Mouse (Mus musculus) MEL (cell line): ENCODE data around the gene Tmem266. TPM values are rescaled to one million over a fixed set of nuclear protein-coding genes. Genes with fewer than 3 reads are reported as not detected.

Experiments
- DNase-seq: peaks from one replicate; pipeline ENCODE4 v3.0.0; 2011; ENCODE audit warnings: low read depth, low spot score
- H3K27ac ChIP-seq: 2 replicates; pipeline ENCODE4 v1.5.1; 2012; ENCODE audit warnings: low read depth, mild to moderate bottlenecking, control low read depth, low read length, moderate library complexity; ENCODE audit not compliant: control insufficient read depth
- H3K27me3 ChIP-seq, 2 experiments: fragments of 150-350 bp in 1 of 2; sonication (generic) in 1 of 2; 2 replicates each; pipeline ENCODE4 v1.6.1; 2012; ENCODE audit warnings: low read length in 2 of 2, mild to moderate bottlenecking in 2 of 2, improper control_type of control experiment in 1 of 2, moderate library complexity in 1 of 2; ENCODE audit not compliant: insufficient read depth in 2 of 2, control insufficient read depth in 1 of 2
- H3K36me3 ChIP-seq, 2 experiments: 2 replicates each; pipeline ENCODE4 v1.6.1; 2012 to 2014; ENCODE audit warnings: low read length in 2 of 2, improper control_type of control experiment in 1 of 2, inconsistent platforms in 1 of 2, mild to moderate bottlenecking in 1 of 2; ENCODE audit not compliant: insufficient read depth in 2 of 2, control insufficient read depth in 1 of 2
- H3K4me1 ChIP-seq, 2 experiments: fragments of 150-350 bp in 1 of 2; sonication (generic) in 1 of 2; 2 replicates each; pipeline ENCODE4 v1.6.1; 2012; ENCODE audit warnings: low read length in 2 of 2, improper control_type of control experiment in 1 of 2, mild to moderate bottlenecking in 1 of 2; ENCODE audit not compliant: insufficient read depth in 2 of 2, control insufficient read depth in 1 of 2
- H3K4me3 ChIP-seq, 2 experiments: fragments of 150-350 bp in 1 of 2; sonication (generic) in 1 of 2; 2 replicates each; pipeline ENCODE4 v1.5.1; 2012; ENCODE audit warnings: low read depth in 2 of 2, low read length in 2 of 2, mild to moderate bottlenecking in 2 of 2, moderate library complexity in 2 of 2, control low read depth in 1 of 2, improper control_type of control experiment in 1 of 2; ENCODE audit not compliant: control insufficient read depth in 1 of 2, insufficient read depth in 1 of 2
- H3K79me2 ChIP-seq: 2 replicates; pipeline ENCODE4 v1.6.1; 2012; ENCODE audit warnings: mild to moderate bottlenecking, low read length, moderate library complexity; ENCODE audit not compliant: control insufficient read depth, poor library complexity, insufficient read depth
- H3K9ac ChIP-seq: 2 replicates; pipeline ENCODE4 v1.6.1; 2012; ENCODE audit warnings: low read depth, mild to moderate bottlenecking, control low read depth, low read length, moderate library complexity; ENCODE audit not compliant: control insufficient read depth, poor library complexity, severe bottlenecking
- H3K9me3 ChIP-seq: fragments of 150-350 bp; sonication (generic); replicated peaks from 2 replicates; pipeline ENCODE4 v1.6.1; 2012; ENCODE audit warnings: mild to moderate bottlenecking, low read length, improper control_type of control experiment, moderate library complexity; ENCODE audit not compliant: insufficient read depth
- CTCF ChIP-seq, 3 experiments: IDR thresholded peaks in 2 of 3; conservative IDR thresholded peaks in 1 of 3; 2 replicates each; pipeline ENCODE4 v1.5.1; 2011 to 2012; ENCODE audit warnings: low read length in 3 of 3, low read depth in 2 of 3, mild to moderate bottlenecking in 2 of 3, improper control_type of control experiment in 1 of 3, inconsistent platforms in 1 of 3, mixed read lengths in 1 of 3, moderate library complexity in 1 of 3; ENCODE audit not compliant: control insufficient read depth in 1 of 3, insufficient read depth in 1 of 3, poor library complexity in 1 of 3, severe bottlenecking in 1 of 3
- ELF1 ChIP-seq: IDR thresholded peaks from 2 replicates; pipeline ENCODE4 v1.6.1; 2014; ENCODE audit warnings: low read depth, mild to moderate bottlenecking, inconsistent platforms, low read length, improper control_type of control experiment, moderate library complexity
- EP300 ChIP-seq, 2 experiments: IDR thresholded peaks; 2 replicates each; pipeline ENCODE4 v1.6.1; 2011; ENCODE audit warnings: improper control_type of control experiment in 2 of 2, low read length in 2 of 2, low read depth in 1 of 2, mild to moderate bottlenecking in 1 of 2
- ETS1 ChIP-seq: IDR thresholded peaks from 2 replicates; pipeline ENCODE4 v1.6.1; 2012; ENCODE audit warnings: low read depth, mild to moderate bottlenecking, inconsistent platforms, low read length, improper control_type of control experiment, moderate library complexity
- GABPA ChIP-seq: IDR thresholded peaks from 2 replicates; pipeline ENCODE4 v1.6.1; 2012; ENCODE audit warnings: low read depth, mild to moderate bottlenecking, inconsistent platforms, low read length, improper control_type of control experiment, moderate library complexity
- GATA1 ChIP-seq: IDR thresholded peaks from 2 replicates; pipeline ENCODE4 v1.6.1; 2011; ENCODE audit warnings: low read depth, low read length, improper control_type of control experiment
- HCFC1 ChIP-seq: IDR thresholded peaks from 2 replicates; pipeline ENCODE4 v1.6.1; 2012; ENCODE audit warnings: low read depth, mild to moderate bottlenecking, inconsistent platforms, low read length, improper control_type of control experiment, moderate library complexity
- MAFK ChIP-seq: IDR thresholded peaks from 2 replicates; pipeline ENCODE4 v1.6.1; 2011; ENCODE audit warnings: low read depth, mild to moderate bottlenecking, low read length, improper control_type of control experiment, borderline replicate concordance
- MXI1 ChIP-seq: IDR thresholded peaks from 2 replicates; pipeline ENCODE4 v1.6.1; 2011; ENCODE audit warnings: mild to moderate bottlenecking, low read depth, low read length, improper control_type of control experiment
- MYB ChIP-seq: IDR thresholded peaks from 2 replicates; pipeline ENCODE4 v1.6.1; 2011; ENCODE audit warnings: mild to moderate bottlenecking, low read depth, low read length, improper control_type of control experiment
- MYC ChIP-seq: IDR thresholded peaks from 2 replicates; pipeline ENCODE4 v1.6.1; 2011; ENCODE audit warnings: low read depth, mild to moderate bottlenecking, low read length, improper control_type of control experiment, moderate library complexity
- POLR2AphosphoS5 ChIP-seq: IDR thresholded peaks from 2 replicates; pipeline ENCODE4 v1.6.1; 2012; ENCODE audit warnings: low read depth, borderline replicate concordance, mild to moderate bottlenecking, inconsistent platforms, low read length, moderate library complexity, mixed read lengths
- RAD21 ChIP-seq: IDR thresholded peaks from 2 replicates; pipeline ENCODE4 v1.6.1; 2011; ENCODE audit warnings: mild to moderate bottlenecking, low read depth, low read length, improper control_type of control experiment
- SIN3A ChIP-seq: IDR thresholded peaks from 2 replicates; pipeline ENCODE4 v1.6.1; 2012; ENCODE audit warnings: low read length, improper control_type of control experiment, inconsistent platforms
- SMC3 ChIP-seq: IDR thresholded peaks from 2 replicates; pipeline ENCODE4 v1.6.1; 2011; ENCODE audit warnings: low read depth, low read length, improper control_type of control experiment
- TBP ChIP-seq: IDR thresholded peaks from 2 replicates; pipeline ENCODE4 v1.8.0; 2011; ENCODE audit warnings: low read depth, low read length, improper control_type of control experiment
- ZC3H11A ChIP-seq: IDR thresholded peaks from 2 replicates; pipeline ENCODE4 v1.6.1; 2012; ENCODE audit warnings: low read depth, mild to moderate bottlenecking, inconsistent platforms, low read length, improper control_type of control experiment
- ZNF384 ChIP-seq: IDR thresholded peaks from 2 replicates; pipeline ENCODE4 v1.6.1; 2012; ENCODE audit warnings: low read depth, mild to moderate bottlenecking, inconsistent platforms, low read length, improper control_type of control experiment
- polyA plus RNA-seq, 2 experiments: library from polyadenylated mRNA; stranded (reverse) in 1 of 2; unstranded in 1 of 2; fragments of >175 nt in 1 of 2; fragments of >200 nt in 1 of 2; gene quantifications; 2 replicates each; pipeline versions ENCODE4 v1.2.1 to v1.2.4; 2012; ENCODE audit warnings: low replicate concordance in 2 of 2, low read depth in 1 of 2; ENCODE audit not compliant: insufficient read length in 2 of 2, insufficient read depth in 1 of 2, missing spikeins in 1 of 2
- total RNA-seq: library from RNA; depleted of rRNA; stranded (reverse); fragments of 300-350 nt; gene quantifications from 2 replicates; pipeline ENCODE4 v1.2.3, GENCODE M21; 2012

Tmem266 gene
- total and polyA plus RNA-seq, 3 experiments, result not detected

DNA sequence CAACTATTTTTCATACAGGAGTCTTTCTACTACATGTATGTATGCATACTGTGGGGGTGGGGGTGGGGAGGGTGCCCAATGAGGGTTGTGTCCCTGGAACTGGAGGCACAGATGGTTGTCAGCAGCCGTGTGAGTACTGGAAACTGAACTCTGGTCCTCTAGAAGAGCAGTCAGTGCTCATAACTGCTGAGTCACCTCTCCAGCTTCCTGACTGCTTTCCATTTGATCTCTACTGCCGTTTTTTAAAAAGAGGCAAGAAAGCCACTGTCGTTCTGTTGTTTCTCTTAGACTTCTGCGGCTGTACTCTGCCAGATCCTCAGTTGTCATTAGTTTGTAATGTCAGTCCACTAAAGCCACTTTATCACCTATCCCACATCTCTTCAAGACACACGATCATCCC is 19.2 kb upstream of the Tmem266 start:
- H3K36me3 ChIP-seq, result peaks cover 0 to 13% of the 10 kb centered on the region in 2 experiments; a peak in 2 of 4 replicates
- no peaks in the 10 kb centered on the region for H3K9me3 ChIP-seq
- H3K27me3 ChIP-seq, result no peaks in the 10 kb centered on the region
- no peaks in the 10 kb centered on the region for H3K79me2 ChIP-seq
- peak overlapping the region; percentile 47 for H3K9ac ChIP-seq
- DNase-seq, result peak; percentile 77
- H3K27ac ChIP-seq, result 0 out of 2 replicates have a peak overlapping the region, but pooled peaks have one; percentile 16
- peaks cover 3 to 17% of the 10 kb centered on the region in 2 experiments; a peak in 3 of 4 replicates for H3K4me1 ChIP-seq
- peak overlapping the region; percentile 28 to 49 for H3K4me3 ChIP-seq
- TF ChIP-seq GATA1 (0 out of 2 replicates have a peak, but pooled peaks have one; percentile 13), ZNF384 (no peak), POLR2AphosphoS5 (no peak), GABPA (peak; percentile 34; the same call in 1 of the 2 replicates), MAFK (peak; percentile 34; the same call in 1 of the 2 replicates), EP300 (IDR thresholded peaks at IDR 0.05; ENCODE audit: low read depth in 1 of 2, low read length in 2 of 2) (peak in 1 of 2 experiments; percentile 31; a peak in 1 of 4 replicates)

DNA sequence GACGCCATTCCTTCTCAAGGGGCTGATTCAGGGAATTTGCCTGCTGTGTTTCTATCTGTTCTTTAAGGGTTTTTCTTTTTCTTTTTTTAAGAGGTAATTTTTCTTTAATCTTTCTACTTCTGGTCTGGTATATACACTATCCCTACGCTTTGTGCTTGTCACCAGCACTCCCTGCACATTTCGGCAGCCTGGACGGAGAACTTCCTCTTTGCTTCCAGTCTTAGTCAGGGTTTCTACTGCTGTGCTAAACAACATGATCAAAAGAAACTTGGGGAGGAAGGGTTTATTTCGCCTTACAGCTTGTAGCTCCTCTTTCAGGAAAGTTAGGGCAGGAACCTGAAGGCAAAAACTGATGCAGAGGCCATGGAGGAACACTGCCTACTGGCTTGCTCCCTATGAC is 18.3 kb upstream of the Tmem266 start:
- TF ChIP-seq EP300 (IDR thresholded peaks at IDR 0.05; ENCODE audit: low read depth in 1 of 2, low read length in 2 of 2), result no peak
- 0 out of 2 replicates have a peak, but pooled peaks have one; percentile 37 for TF ChIP-seq TBP
- no peak for TF ChIP-seq ETS1
- TF ChIP-seq, all 39 proteins: peak for 1
- no peak overlapping the region for H3K27ac ChIP-seq
- peaks cover 3 to 17% of the 10 kb centered on the region in 2 experiments; a peak in 3 of 4 replicates for H3K4me1 ChIP-seq
- no peak overlapping the region for H3K9ac ChIP-seq
- H3K9me3 ChIP-seq, result no peaks in the 10 kb centered on the region
- H3K27me3 ChIP-seq, result no peaks in the 10 kb centered on the region
- H3K36me3 ChIP-seq, result peaks cover 0 to 13% of the 10 kb centered on the region in 2 experiments; a peak in 2 of 4 replicates
- no peaks in the 10 kb centered on the region for H3K79me2 ChIP-seq
- peak overlapping the region; percentile 36 to 49; a peak in 3 of 4 replicates for H3K4me3 ChIP-seq
- peak; percentile 74 for DNase-seq

- DNase-seq, result peak; percentile 87
- Histone ChIP-seq H3K4me1 (peaks cover 3 to 13% of the 10 kb centered on the region in 2 experiments; a peak in 3 of 4 replicates), H3K36me3 (peaks cover 0 to 9% of the 10 kb centered on the region in 2 experiments; a peak in 2 of 4 replicates), H3K4me3 (no peak overlapping the region), H3K27me3 (peaks cover 4 to 11% of the 10 kb centered on the region in 2 experiments; a peak in 3 of 4 replicates), H3K79me2 (no peaks in the 10 kb centered on the region), H3K27ac (no peak overlapping the region), H3K9ac (no peak overlapping the region), H3K9me3 (no peaks in the 10 kb centered on the region)
- TF ChIP-seq MYB, result no peak
- TF ChIP-seq ZC3H11A, result peak; percentile 88
- TF ChIP-seq CTCF (IDR thresholded peaks at IDR 0.05 in 2 of 3, conservative IDR thresholded peaks at IDR 0.05 in 1 of 3; ENCODE audit: control insufficient read depth in 1 of 3, insufficient read depth in 1 of 3, low read depth in 2 of 3, low read length in 3 of 3, poor library complexity in 1 of 3, severe bottlenecking in 1 of 3), result peak; percentile 76 to 97 (median 86)
- TF ChIP-seq ELF1, result 0 out of 2 replicates have a peak, but pooled peaks have one; percentile 26
- TF ChIP-seq MAFK, result no peak
- TF ChIP-seq SIN3A, result peak; percentile 40; the same call in 1 of the 2 replicates
- TF ChIP-seq MYC, result peak; percentile 30; the same call in 1 of the 2 replicates
- 0 out of 2 replicates have a peak, but pooled peaks have one; percentile 25 for TF ChIP-seq MXI1
- no peak for TF ChIP-seq HCFC1
- TF ChIP-seq SMC3, result peak; percentile 88
- peak; percentile 98 for TF ChIP-seq RAD21
- 0 out of 2 replicates have a peak, but pooled peaks have one; percentile 41 for TF ChIP-seq GATA1
- peak; percentile 66; the same call in 1 of the 2 replicates for TF ChIP-seq ZNF384
Observed at GRCm38 (mm10) chr9:55311560-55311959, 15.2 kb upstream of the Tmem266 start.
